Mouse (Mus musculus) neural tube, embryonic 13.5 days (tissue): ENCODE results near the gene Dpp4. TPM values are rescaled to one million over a fixed set of nuclear protein-coding genes. Genes with fewer than 3 reads are reported as not detected.

Experiments used
- ATAC-seq: fragments of 200-750 bp; cut with Nextera tagmentation; 2 replicates; pipeline ENCODE4 v1.8.0; 2017; ENCODE audit warnings: low read depth, mild to moderate bottlenecking, moderate TSS enrichment, moderate library complexity
- H3K27ac ChIP-seq: fragments of 300-500 bp; sonication (generic); replicated peaks from 2 replicates; pipeline ENCODE4 v1.5.1; 2015; ENCODE audit warnings: moderate library complexity, mild to moderate bottlenecking, inconsistent platforms
- H3K27me3 ChIP-seq: fragments of 300-500 bp; sonication (generic); 2 replicates; pipeline ENCODE4 v1.6.1; 2015; ENCODE audit warnings: mild to moderate bottlenecking, inconsistent platforms
- H3K36me3 ChIP-seq: fragments of 300-500 bp; sonication (generic); 2 replicates; pipeline ENCODE4 v1.6.1; 2015; ENCODE audit warnings: mild to moderate bottlenecking, inconsistent platforms
- H3K4me1 ChIP-seq: fragments of 300-500 bp; sonication (generic); replicated peaks from 2 replicates; pipeline ENCODE4 v1.6.1; 2015; ENCODE audit warnings: inconsistent platforms
- H3K4me2 ChIP-seq: fragments of 300-500 bp; sonication (generic); 2 replicates; pipeline ENCODE4 v1.6.1; 2015; ENCODE audit warnings: inconsistent platforms, mild to moderate bottlenecking, moderate library complexity
- H3K4me3 ChIP-seq: fragments of 300-500 bp; sonication (generic); 2 replicates; pipeline ENCODE4 v1.5.1; 2015; ENCODE audit warnings: mild to moderate bottlenecking, inconsistent platforms
- H3K9ac ChIP-seq: fragments of 300-500 bp; sonication (generic); 2 replicates; pipeline ENCODE4 v1.6.1; 2015; ENCODE audit warnings: moderate library complexity, mild to moderate bottlenecking, inconsistent platforms
- H3K9me3 ChIP-seq: fragments of 300-500 bp; sonication (generic); 2 replicates; pipeline ENCODE4 v1.6.1; 2016; ENCODE audit warnings: inconsistent platforms
- WGBS: fragments of 180-500 bp; shearing (Covaris S2); methylation state at CpG from one replicate; pipeline ENCODE4 v1.1.7; 2015; 5-methylcytosine and 5-hydroxymethylcytosine counted together
- polyA plus RNA-seq: library from polyadenylated mRNA; unstranded; fragments of >200 nt; fragmentation: Nextera tagmentation; extraction: Ambion mirVana; gene quantifications from 2 replicates; pipeline ENCODE4 v1.2.1, GENCODE M21; 2015

The Dpp4 gene
- polyA plus RNA-seq, 1 experiment from 2014 or later, result 2.6 TPM

GRCm38 (mm10) chr2:62399832-62400231, 12.2 kb downstream of the Dpp4 start:
- Histone ChIP-seq H3K36me3 (no peaks in the 10 kb centered on the region), H3K27ac (no peak overlapping the region), H3K4me3 (no peak overlapping the region), H3K4me1 (no peaks in the 10 kb centered on the region), H3K27me3 (no peaks in the 10 kb centered on the region), H3K9ac (no peak overlapping the region), H3K4me2 (no peak overlapping the region), H3K9me3 (no peaks in the 10 kb centered on the region)
- no peak for ATAC-seq
- 86% methylated on average over 2 of the region's 2 CpGs for WGBS

- no peaks in the 10 kb centered on the region for H3K9me3 ChIP-seq
- no peak overlapping the region for H3K27ac ChIP-seq
- no peak overlapping the region for H3K9ac ChIP-seq
- ATAC-seq, result no peak
- no peak overlapping the region for H3K4me3 ChIP-seq
- H3K36me3 ChIP-seq, result no peaks in the 10 kb centered on the region
- 81% methylated on average over 8 of the region's 8 CpGs for WGBS
- H3K27me3 ChIP-seq, result no peaks in the 10 kb centered on the region
- H3K4me1 ChIP-seq, result no peaks in the 10 kb centered on the region
- no peak overlapping the region for H3K4me2 ChIP-seq
Measured at GRCm38 (mm10) chr2:62399361-62399760, 12.7 kb downstream of the Dpp4 start.

GRCm38 (mm10) chr2:62398115-62398875, 13.7 kb downstream of the Dpp4 start:
- H3K9ac ChIP-seq, result no peak overlapping the region
- no peak overlapping the region for H3K27ac ChIP-seq
- WGBS, result 91% methylated on average over 2 of the region's 2 CpGs
- no peaks in the 10 kb centered on the region for H3K27me3 ChIP-seq
- H3K4me1 ChIP-seq, result no peaks in the 10 kb centered on the region
- ATAC-seq, result no peak
- H3K36me3 ChIP-seq, result no peaks in the 10 kb centered on the region
- no peaks in the 10 kb centered on the region for H3K9me3 ChIP-seq
- H3K4me2 ChIP-seq, result no peak overlapping the region
- no peak overlapping the region for H3K4me3 ChIP-seq

- Histone ChIP-seq H3K27me3 (no peaks in the 10 kb centered on the region), H3K4me1 (no peaks in the 10 kb centered on the region), H3K9me3 (no peaks in the 10 kb centered on the region), H3K4me3 (no peak overlapping the region), H3K27ac (no peak overlapping the region), H3K9ac (no peak overlapping the region), H3K36me3 (no peaks in the 10 kb centered on the region), H3K4me2 (no peak overlapping the region)
- WGBS, result 85% methylated on average over 4 of the region's 4 CpGs
- ATAC-seq, result no peak
Measured at GRCm38 (mm10) chr2:62397661-62398060, 14.4 kb downstream of the Dpp4 start.

GRCm38 (mm10) chr2:62396799-62397198, 15.2 kb downstream of the Dpp4 start:
- H3K4me1 ChIP-seq, result no peaks in the 10 kb centered on the region
- no peak overlapping the region for H3K9ac ChIP-seq
- H3K4me3 ChIP-seq, result no peak overlapping the region
- no peak for ATAC-seq
- WGBS, result 85% methylated on average over 1 of the region's 1 CpGs
- H3K27ac ChIP-seq, result no peak overlapping the region
- no peak overlapping the region for H3K4me2 ChIP-seq
- no peaks in the 10 kb centered on the region for H3K27me3 ChIP-seq
- H3K9me3 ChIP-seq, result no peaks in the 10 kb centered on the region
- H3K36me3 ChIP-seq, result no peaks in the 10 kb centered on the region

GRCm38 (mm10) chr2:62394800-62395199, 17.2 kb downstream of the Dpp4 start:
- H3K36me3 ChIP-seq, result no peaks in the 10 kb centered on the region
- H3K4me2 ChIP-seq, result no peak overlapping the region
- H3K9me3 ChIP-seq, result no peaks in the 10 kb centered on the region
- 91% methylated on average over 3 of the region's 3 CpGs for WGBS
- no peaks in the 10 kb centered on the region for H3K4me1 ChIP-seq
- H3K9ac ChIP-seq, result no peak overlapping the region
- no peak overlapping the region for H3K27ac ChIP-seq
- no peaks in the 10 kb centered on the region for H3K27me3 ChIP-seq
- no peak overlapping the region for H3K4me3 ChIP-seq
- ATAC-seq, result no peak

DNA sequence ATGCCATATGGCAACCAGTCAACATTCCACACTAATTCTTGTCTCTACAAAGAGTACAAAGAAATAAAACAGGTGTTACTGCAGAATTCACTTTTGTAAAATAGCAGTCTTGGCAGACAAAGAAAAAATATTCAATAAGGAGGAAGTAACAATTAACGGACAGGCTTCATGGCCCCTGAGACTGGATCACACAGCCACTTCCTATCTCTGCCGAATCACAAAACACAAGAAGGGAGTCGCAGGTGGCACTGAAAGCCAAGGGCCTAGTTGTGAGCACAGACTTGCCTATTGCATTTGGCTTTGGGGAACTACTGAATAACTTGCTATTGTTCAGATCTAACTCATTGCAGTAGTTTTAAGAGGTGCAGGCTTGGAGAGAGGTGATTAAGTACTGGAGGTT, 19.9 kb downstream of the Dpp4 start:
- no peak overlapping the region for H3K4me2 ChIP-seq
- no peak overlapping the region for H3K27ac ChIP-seq
- H3K27me3 ChIP-seq, result no peaks in the 10 kb centered on the region
- H3K4me1 ChIP-seq, result no peaks in the 10 kb centered on the region
- 85% methylated on average over 3 of the region's 3 CpGs for WGBS
- H3K4me3 ChIP-seq, result no peak overlapping the region
- no peaks in the 10 kb centered on the region for H3K9me3 ChIP-seq
- no peaks in the 10 kb centered on the region for H3K36me3 ChIP-seq
- H3K9ac ChIP-seq, result no peak overlapping the region
- no peak for ATAC-seq

GRCm38 (mm10) chr2:62390961-62391461, 21.0 kb downstream of the Dpp4 start:
- no peak overlapping the region for H3K27ac ChIP-seq
- no peak overlapping the region for H3K4me2 ChIP-seq
- no peaks in the 10 kb centered on the region for H3K4me1 ChIP-seq
- no peaks in the 10 kb centered on the region for H3K36me3 ChIP-seq
- no peaks in the 10 kb centered on the region for H3K27me3 ChIP-seq
- H3K9me3 ChIP-seq, result no peaks in the 10 kb centered on the region
- H3K9ac ChIP-seq, result no peak overlapping the region
- ATAC-seq, result no peak
- H3K4me3 ChIP-seq, result no peak overlapping the region
- WGBS, result 88% methylated on average over 12 of the region's 12 CpGs

- no peaks in the 10 kb centered on the region for H3K9me3 ChIP-seq
- H3K4me3 ChIP-seq, result no peak overlapping the region
- no peaks in the 10 kb centered on the region for H3K4me1 ChIP-seq
- H3K4me2 ChIP-seq, result no peak overlapping the region
- H3K9ac ChIP-seq, result no peak overlapping the region
- no peaks in the 10 kb centered on the region for H3K27me3 ChIP-seq
- WGBS, result 70% methylated on average over 3 of the region's 3 CpGs
- no peaks in the 10 kb centered on the region for H3K36me3 ChIP-seq
- no peak overlapping the region for H3K27ac ChIP-seq
- no peak for ATAC-seq
Measured at GRCm38 (mm10) chr2:62390305-62390704, 21.7 kb downstream of the Dpp4 start.

GRCm38 (mm10) chr2:62388841-62389240, 23.2 kb downstream of the Dpp4 start:
- Histone ChIP-seq H3K4me2 (no peak overlapping the region), H3K9ac (no peak overlapping the region), H3K27ac (no peak overlapping the region), H3K27me3 (no peaks in the 10 kb centered on the region), H3K9me3 (no peaks in the 10 kb centered on the region), H3K36me3 (no peaks in the 10 kb centered on the region), H3K4me1 (no peaks in the 10 kb centered on the region), H3K4me3 (no peak overlapping the region)
- no peak for ATAC-seq
- 93% methylated on average over 4 of the region's 4 CpGs for WGBS

- 85% methylated on average over 4 of the region's 4 CpGs for WGBS
Measured at GRCm38 (mm10) chr2:62383196-62383595, 28.8 kb downstream of the Dpp4 start.

GRCm38 (mm10) chr2:62382440-62382839, 29.6 kb downstream of the Dpp4 start:
- Histone ChIP-seq H3K4me2 (no peak overlapping the region), H3K4me1 (no peaks in the 10 kb centered on the region), H3K27ac (no peak overlapping the region), H3K36me3 (no peaks in the 10 kb centered on the region), H3K4me3 (no peak overlapping the region), H3K9ac (no peak overlapping the region), H3K9me3 (no peaks in the 10 kb centered on the region), H3K27me3 (no peaks in the 10 kb centered on the region)
- ATAC-seq, result no peak
- WGBS, result 79% methylated on average over 5 of the region's 5 CpGs

More at GRCm38 (mm10) chr2:62383196-62383595, 28.8 kb downstream of the Dpp4 start:
- H3K4me3 ChIP-seq, result no peak overlapping the region
- H3K9me3 ChIP-seq, result no peaks in the 10 kb centered on the region
- no peak overlapping the region for H3K4me2 ChIP-seq
- H3K9ac ChIP-seq, result no peak overlapping the region
- H3K27me3 ChIP-seq, result no peaks in the 10 kb centered on the region
- no peak overlapping the region for H3K27ac ChIP-seq
- no peaks in the 10 kb centered on the region for H3K36me3 ChIP-seq
- ATAC-seq, result no peak
- no peaks in the 10 kb centered on the region for H3K4me1 ChIP-seq

DNA sequence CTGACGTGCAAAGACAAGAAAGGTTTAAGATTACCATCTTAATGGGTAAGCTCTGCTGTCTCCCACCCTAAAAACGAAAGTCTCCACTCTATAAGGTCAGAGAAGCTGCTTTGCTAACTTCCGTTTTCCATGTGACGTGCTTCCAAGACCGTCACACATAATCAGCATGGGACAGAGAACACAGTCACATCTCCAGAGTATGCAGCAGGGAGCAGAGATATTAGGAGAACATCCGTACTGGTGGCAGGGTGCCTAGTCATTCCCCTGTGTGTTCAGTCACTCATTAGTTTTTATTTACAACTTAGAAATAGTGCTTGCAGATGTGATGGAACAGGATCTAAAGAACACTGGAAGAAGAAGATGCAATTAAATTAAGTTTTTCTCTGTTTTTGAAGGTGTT, 30.3 kb downstream of the Dpp4 start:
- H3K9me3 ChIP-seq, result no peaks in the 10 kb centered on the region
- H3K4me2 ChIP-seq, result no peak overlapping the region
- no peak overlapping the region for H3K27ac ChIP-seq
- no peaks in the 10 kb centered on the region for H3K36me3 ChIP-seq
- H3K4me3 ChIP-seq, result no peak overlapping the region
- ATAC-seq, result no peak
- no peak overlapping the region for H3K9ac ChIP-seq
- no peaks in the 10 kb centered on the region for H3K4me1 ChIP-seq
- H3K27me3 ChIP-seq, result no peaks in the 10 kb centered on the region
- 78% methylated on average over 6 of the region's 6 CpGs for WGBS
